Mouse (Mus musculus) neural tube, embryonic 11.5 days (tissue): ENCODE data around the gene Ano4. TPM values are rescaled to one million over a fixed set of nuclear protein-coding genes. Genes with fewer than 3 reads are reported as not detected.
"Not testable (repeated sequence)": the region's sequence is repeated elsewhere in the genome, so short reads cannot be mapped to it uniquely, and the experiment has no call there.

ENCODE experiments used
- ATAC-seq: fragments of 200-750 bp; cut with Nextera tagmentation; 2 replicates; pipeline ENCODE4 v1.8.0; 2017; ENCODE audit warnings: moderate number of reproducible peaks, mild to moderate bottlenecking, moderate TSS enrichment, moderate library complexity; ENCODE audit not compliant: insufficient read depth, low FRiP score, low TSS enrichment
- DNase-seq: peaks from one replicate; pipeline ENCODE4 v3.0.0-alpha.2; 2015; ENCODE audit warnings: low spot score
- H3K27ac ChIP-seq: fragments of 300-500 bp; sonication (generic); 2 replicates; pipeline ENCODE4 v1.5.1; 2014; ENCODE audit warnings: low read depth, mild to moderate bottlenecking, low read length
- H3K27me3 ChIP-seq: fragments of 300-500 bp; sonication (generic); 2 replicates; pipeline ENCODE4 v1.6.1; 2014; ENCODE audit warnings: mild to moderate bottlenecking, low read length, mixed read lengths; ENCODE audit not compliant: control insufficient read depth, insufficient read depth
- H3K36me3 ChIP-seq: fragments of 300-500 bp; sonication (generic); 2 replicates; pipeline ENCODE4 v1.6.1; 2014; ENCODE audit warnings: mild to moderate bottlenecking, low read length, moderate library complexity, mixed read lengths; ENCODE audit not compliant: control insufficient read depth, insufficient read depth
- H3K4me1 ChIP-seq: fragments of 300-500 bp; sonication (generic); 2 replicates; pipeline ENCODE4 v1.6.1; 2014; ENCODE audit warnings: low read length, mixed read lengths; ENCODE audit not compliant: control insufficient read depth, insufficient read depth
- H3K4me2 ChIP-seq: fragments of 300-500 bp; sonication (generic); 2 replicates; pipeline ENCODE4 v1.6.1; 2014; ENCODE audit warnings: low read depth, mild to moderate bottlenecking, moderate library complexity
- H3K4me3 ChIP-seq: fragments of 300-500 bp; sonication (generic); 2 replicates; pipeline ENCODE4 v1.5.1; 2014; ENCODE audit warnings: low read depth, low read length
- H3K9ac ChIP-seq: fragments of 300-500 bp; sonication (generic); 2 replicates; pipeline ENCODE4 v1.6.1; 2014; ENCODE audit warnings: mild to moderate bottlenecking, low read length
- H3K9me3 ChIP-seq: fragments of 300-500 bp; sonication (generic); 2 replicates; pipeline ENCODE4 v1.6.1; 2016; ENCODE audit warnings: low read length; ENCODE audit not compliant: control insufficient read depth
- WGBS: fragments of 180-500 bp; shearing (Covaris S2); extraction: QIAGEN DNeasy Blood & Tissue Kit; methylation state at CpG from one replicate; pipeline ENCODE4 v1.1.7; 2014; 5-methylcytosine and 5-hydroxymethylcytosine counted together
- polyA plus RNA-seq: library from polyadenylated mRNA; unstranded; fragments of >200 nt; fragmentation: Nextera tagmentation; extraction: Ambion mirVana; gene quantifications from 2 replicates; pipeline ENCODE4 v1.2.1, GENCODE M21; 2014

The Ano4 gene
- polyA plus RNA-seq, 1 experiment from 2014 or later = 1.4 TPM

GRCm38 (mm10) chr10:89092350-89093040 lies 252.1 kb downstream of the Ano4 start:
- WGBS = 83% methylated on average over 9 of the region's 9 CpGs

GRCm38 (mm10) chr10:89077447-89077846 lies 267.1 kb downstream of the Ano4 start:
- 90% methylated on average over 5 of the region's 5 CpGs for WGBS
- H3K36me3 ChIP-seq = no peaks in the 10 kb centered on the region
- ATAC-seq = no peak

More at GRCm38 (mm10) chr10:89092350-89093040, 252.1 kb downstream of the Ano4 start:
- H3K36me3 ChIP-seq = no peaks in the 10 kb centered on the region
- H3K27me3 ChIP-seq = no peaks in the 10 kb centered on the region
- no peaks in the 10 kb centered on the region for H3K4me1 ChIP-seq
- no peak overlapping the region for H3K4me3 ChIP-seq
- ATAC-seq (no peak), DNase-seq (no peak)
- no peak overlapping the region for H3K4me2 ChIP-seq
- no peaks in the 10 kb centered on the region for H3K9me3 ChIP-seq
- no peak overlapping the region for H3K9ac ChIP-seq
- H3K27ac ChIP-seq = no peak overlapping the region

GRCm38 (mm10) chr10:89055891-89056290 lies 288.7 kb downstream of the Ano4 start:
- Histone ChIP-seq H3K27ac (no peak overlapping the region), H3K9me3 (no peaks in the 10 kb centered on the region), H3K4me1 (no peaks in the 10 kb centered on the region), H3K9ac (no peak overlapping the region), H3K36me3 (no peaks in the 10 kb centered on the region), H3K4me2 (no peak overlapping the region), H3K27me3 (no peaks in the 10 kb centered on the region), H3K4me3 (no peak overlapping the region)
- 72% methylated on average over 3 of the region's 3 CpGs for WGBS
- ATAC-seq = no peak
- no peak for DNase-seq

More at GRCm38 (mm10) chr10:89077447-89077846, 267.1 kb downstream of the Ano4 start:
- Histone ChIP-seq H3K9me3 (no peaks in the 10 kb centered on the region), H3K4me2 (no peak overlapping the region), H3K4me1 (no peaks in the 10 kb centered on the region), H3K27ac (no peak overlapping the region), H3K27me3 (no peaks in the 10 kb centered on the region), H3K4me3 (no peak overlapping the region), H3K9ac (no peak overlapping the region)
- no peak for DNase-seq

- DNase-seq, ATAC-seq, H3K4me2 ChIP-seq, H3K4me3 ChIP-seq, H3K27me3 ChIP-seq, H3K36me3 ChIP-seq, H3K9me3 ChIP-seq, H3K4me1 ChIP-seq, H3K9ac ChIP-seq, H3K27ac ChIP-seq: not testable (repeated sequence)
- WGBS = 89% methylated on average over 12 of the region's 12 CpGs
These were observed 299.6 kb downstream of the Ano4 start for GRCm38 (mm10) chr10:89044921-89045320.

GRCm38 (mm10) chr10:89044166-89044565 lies 300.4 kb downstream of the Ano4 start:
- ATAC-seq (no peak), DNase-seq (no peak)
- 91% methylated on average over 1 of the region's 1 CpGs for WGBS
- Histone ChIP-seq H3K27me3 (no peaks in the 10 kb centered on the region), H3K9ac (no peak overlapping the region), H3K4me3 (no peak overlapping the region), H3K27ac (no peak overlapping the region), H3K4me2 (no peak overlapping the region), H3K36me3 (no peaks in the 10 kb centered on the region), H3K9me3 (no peaks in the 10 kb centered on the region), H3K4me1 (no peaks in the 10 kb centered on the region)

- no peak for DNase-seq
- Histone ChIP-seq H3K36me3 (no peaks in the 10 kb centered on the region), H3K4me3 (no peak overlapping the region), H3K9me3 (no peaks in the 10 kb centered on the region), H3K27ac (no peak overlapping the region), H3K4me1 (no peaks in the 10 kb centered on the region), H3K27me3 (no peaks in the 10 kb centered on the region), H3K4me2 (no peak overlapping the region), H3K9ac (no peak overlapping the region)
- WGBS = 71% methylated on average over 5 of the region's 5 CpGs
- ATAC-seq = no peak
These were observed 325.6 kb downstream of the Ano4 start for GRCm38 (mm10) chr10:89018926-89019325.

- no peaks in the 10 kb centered on the region for H3K4me1 ChIP-seq
- 79% methylated on average over 1 of the region's 1 CpGs for WGBS
- no peak overlapping the region for H3K9ac ChIP-seq
- no peak for DNase-seq
- no peak overlapping the region for H3K27ac ChIP-seq
- H3K4me3 ChIP-seq = no peak overlapping the region
- no peaks in the 10 kb centered on the region for H3K9me3 ChIP-seq
- H3K27me3 ChIP-seq = no peaks in the 10 kb centered on the region
- no peaks in the 10 kb centered on the region for H3K36me3 ChIP-seq
- no peak for ATAC-seq
- no peak overlapping the region for H3K4me2 ChIP-seq
These were observed 336.3 kb downstream of the Ano4 start for GRCm38 (mm10) chr10:89008303-89008702.

- Histone ChIP-seq H3K4me2 (no peak overlapping the region), H3K4me3 (no peak overlapping the region), H3K9me3 (no peaks in the 10 kb centered on the region), H3K36me3 (no peaks in the 10 kb centered on the region), H3K27ac (no peak overlapping the region), H3K4me1 (no peaks in the 10 kb centered on the region), H3K27me3 (no peaks in the 10 kb centered on the region), H3K9ac (no peak overlapping the region)
- ATAC-seq (no peak), DNase-seq (no peak)
- WGBS = 94% methylated on average over 3 of the region's 3 CpGs
These were observed 340.0 kb downstream of the Ano4 start for GRCm38 (mm10) chr10:89004518-89004917.

GRCm38 (mm10) chr10:88986925-88987324 lies 357.6 kb downstream of the Ano4 start:
- DNase-seq = no peak
- no peaks in the 10 kb centered on the region for H3K4me1 ChIP-seq
- H3K4me2 ChIP-seq = no peak overlapping the region
- H3K4me3 ChIP-seq = no peak overlapping the region
- ATAC-seq = no peak
- no peak overlapping the region for H3K27ac ChIP-seq
- H3K9me3 ChIP-seq = no peaks in the 10 kb centered on the region
- no peaks in the 10 kb centered on the region for H3K27me3 ChIP-seq
- no peak overlapping the region for H3K9ac ChIP-seq
- 72% methylated on average over 6 of the region's 6 CpGs for WGBS
- H3K36me3 ChIP-seq = no peaks in the 10 kb centered on the region
